Mouse (Mus musculus) hindbrain, embryonic 11.5 days (tissue): Measurements from ENCODE around the gene Fbln2. TPM values are rescaled to one million over a fixed set of nuclear protein-coding genes. Genes with fewer than 3 reads are reported as not detected.

Source experiments
- ATAC-seq: fragments of 200-750 bp; cut with Nextera tagmentation; 2 replicates; pipeline ENCODE4 v1.8.0; 2017; ENCODE audit warnings: mild to moderate bottlenecking, moderate TSS enrichment, moderate library complexity; ENCODE audit not compliant: low FRiP score
- DNase-seq: peaks from one replicate; pipeline ENCODE4 v3.0.0-alpha.2; 2015; ENCODE audit warnings: low spot score
- H3K27ac ChIP-seq: fragments of 300-500 bp; sonication (generic); 2 replicates; pipeline ENCODE4 v1.5.1; 2014; ENCODE audit warnings: mild to moderate bottlenecking, low read depth, low read length
- H3K27me3 ChIP-seq: fragments of 300-500 bp; sonication (generic); 2 replicates; pipeline ENCODE4 v1.6.1; 2014; ENCODE audit warnings: mild to moderate bottlenecking, low read length, moderate library complexity, mixed read lengths; ENCODE audit not compliant: control insufficient read depth, insufficient read depth
- H3K36me3 ChIP-seq: fragments of 300-500 bp; sonication (generic); 2 replicates; pipeline ENCODE4 v1.6.1; 2014; ENCODE audit warnings: mild to moderate bottlenecking, low read length, moderate library complexity, mixed read lengths; ENCODE audit not compliant: control insufficient read depth, insufficient read depth
- H3K4me1 ChIP-seq: fragments of 300-500 bp; sonication (generic); replicated peaks from 2 replicates; pipeline ENCODE4 v1.6.1; 2014; ENCODE audit warnings: low read length, mixed read lengths; ENCODE audit not compliant: control insufficient read depth, insufficient read depth
- H3K4me2 ChIP-seq: fragments of 300-500 bp; sonication (generic); replicated peaks from 2 replicates; pipeline ENCODE4 v1.6.1; 2014; ENCODE audit warnings: mild to moderate bottlenecking, low read depth, low read length
- H3K4me3 ChIP-seq: fragments of 300-500 bp; sonication (generic); 2 replicates; pipeline ENCODE4 v1.5.1; 2014; ENCODE audit warnings: low read depth, low read length
- H3K9ac ChIP-seq: fragments of 300-500 bp; sonication (generic); 2 replicates; pipeline ENCODE4 v1.6.1; 2014; ENCODE audit warnings: low read depth, low read length
- H3K9me3 ChIP-seq: fragments of 300-500 bp; sonication (generic); 2 replicates; pipeline ENCODE4 v1.6.1; 2016; ENCODE audit warnings: low read length; ENCODE audit not compliant: control insufficient read depth
- WGBS: fragments of 180-500 bp; shearing (Covaris S2); extraction: QIAGEN DNeasy Blood & Tissue Kit; methylation state at CpG from one replicate; pipeline ENCODE4 v1.1.7; 2014; 5-methylcytosine and 5-hydroxymethylcytosine counted together
- polyA plus RNA-seq: library from polyadenylated mRNA; unstranded; fragments of >200 nt; fragmentation: Nextera tagmentation; extraction: Ambion mirVana; gene quantifications from 2 replicates; pipeline ENCODE4 v1.2.1, GENCODE M21; 2014

The Fbln2 gene
- polyA plus RNA-seq, 1 experiment from 2014 or later: 36.5 TPM

- ATAC-seq: no peak
- Histone ChIP-seq H3K9me3 (no peaks in the 10 kb centered on the region), H3K36me3 (no peaks in the 10 kb centered on the region), H3K4me1 (peaks cover 3% of the 10 kb centered on the region; the same call in 1 of the 2 replicates), H3K27ac (no peak overlapping the region), H3K9ac (no peak overlapping the region), H3K4me3 (no peak overlapping the region), H3K4me2 (no peak overlapping the region), H3K27me3 (no peaks in the 10 kb centered on the region)
- DNase-seq: no peak
Measured at GRCm38 (mm10) chr6:91240964-91241363, 28.7 kb downstream of the Fbln2 start.

- no peak for DNase-seq
- peaks cover 3% of the 10 kb centered on the region; the same call in 1 of the 2 replicates for H3K4me1 ChIP-seq
- no peak for ATAC-seq
Measured at GRCm38 (mm10) chr6:91243395-91243794, 31.1 kb downstream of the Fbln2 start.

DNA sequence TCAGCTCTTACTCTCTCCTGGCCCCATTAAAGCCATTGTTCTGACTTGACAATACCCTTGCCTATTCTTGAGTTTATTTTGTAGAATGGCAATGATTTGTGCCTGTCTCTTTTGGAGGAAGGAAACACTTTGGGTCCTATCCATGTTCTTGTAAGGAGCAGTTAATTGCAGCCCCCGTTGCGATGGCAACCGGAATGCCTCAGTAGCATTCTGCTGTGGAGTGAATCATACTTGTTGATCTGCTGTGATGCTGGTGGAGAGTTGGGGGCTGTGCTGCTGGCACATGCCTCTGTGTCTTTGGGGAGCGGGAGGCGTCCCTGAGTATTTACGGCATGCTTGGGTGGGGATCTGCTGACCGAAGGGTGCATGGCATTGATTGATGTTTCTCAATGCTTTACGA is 32.1 kb downstream of the Fbln2 start:
- Histone ChIP-seq H3K9ac (no peak overlapping the region), H3K9me3 (no peaks in the 10 kb centered on the region), H3K4me3 (no peak overlapping the region), H3K4me2 (no peak overlapping the region), H3K4me1 (peaks cover 3% of the 10 kb centered on the region; the same call in 1 of the 2 replicates), H3K36me3 (no peaks in the 10 kb centered on the region), H3K27me3 (no peaks in the 10 kb centered on the region), H3K27ac (no peak overlapping the region)
- no peak for DNase-seq
- 66% methylated on average over 8 of the region's 8 CpGs for WGBS
- no peak for ATAC-seq

More at GRCm38 (mm10) chr6:91243395-91243794, 31.1 kb downstream of the Fbln2 start:
- H3K36me3 ChIP-seq: no peaks in the 10 kb centered on the region
- no peak overlapping the region for H3K9ac ChIP-seq
- no peaks in the 10 kb centered on the region for H3K9me3 ChIP-seq
- H3K27me3 ChIP-seq: no peaks in the 10 kb centered on the region
- no peak overlapping the region for H3K4me2 ChIP-seq
- 92% methylated on average over 6 of the region's 6 CpGs for WGBS
- no peak overlapping the region for H3K27ac ChIP-seq
- H3K4me3 ChIP-seq: no peak overlapping the region

- H3K9me3 ChIP-seq: no peaks in the 10 kb centered on the region
- H3K27me3 ChIP-seq: no peaks in the 10 kb centered on the region
- peaks cover 3% of the 10 kb centered on the region; the same call in 1 of the 2 replicates for H3K4me1 ChIP-seq
- no peak overlapping the region for H3K27ac ChIP-seq
- H3K9ac ChIP-seq: peak overlapping the region; percentile 12; the same call in 1 of the 2 replicates
- 9% methylated on average over 6 of the region's 6 CpGs for WGBS
- no peak overlapping the region for H3K4me2 ChIP-seq
- peak; percentile 19 for DNase-seq
- no peak for ATAC-seq
- no peaks in the 10 kb centered on the region for H3K36me3 ChIP-seq
- no peak overlapping the region for H3K4me3 ChIP-seq
Measured at GRCm38 (mm10) chr6:91245331-91245730, 33.1 kb downstream of the Fbln2 start.

GRCm38 (mm10) chr6:91247343-91247742 is 35.1 kb downstream of the Fbln2 start:
- DNase-seq: no peak
- Histone ChIP-seq H3K9me3 (no peaks in the 10 kb centered on the region), H3K4me1 (peaks cover 3% of the 10 kb centered on the region; the same call in 1 of the 2 replicates), H3K9ac (no peak overlapping the region), H3K27me3 (no peaks in the 10 kb centered on the region), H3K27ac (no peak overlapping the region), H3K4me3 (no peak overlapping the region), H3K36me3 (no peaks in the 10 kb centered on the region), H3K4me2 (no peak overlapping the region)
- WGBS: 93% methylated on average over 1 of the region's 1 CpGs
- no peak for ATAC-seq

DNA sequence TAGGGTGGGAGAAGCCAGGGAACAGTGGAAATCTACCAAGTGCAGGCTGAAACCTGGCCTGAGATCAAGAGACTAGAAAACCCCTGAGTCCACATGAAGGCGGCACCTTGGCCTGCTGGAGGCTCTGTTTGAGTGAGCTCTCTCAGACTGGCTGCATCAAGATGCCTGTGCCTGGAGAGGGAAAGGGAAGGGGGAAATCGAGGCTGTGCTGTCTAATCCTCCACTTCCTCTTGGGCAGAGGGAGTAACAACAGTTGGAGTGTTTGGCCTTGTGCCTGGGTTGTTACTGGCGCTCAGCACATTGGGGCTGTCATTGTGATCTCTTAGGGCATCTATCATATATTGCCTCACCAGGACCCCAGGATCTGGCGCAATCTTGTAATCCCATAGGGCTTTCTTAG is 36.4 kb downstream of the Fbln2 start:
- Histone ChIP-seq H3K9me3 (no peaks in the 10 kb centered on the region), H3K36me3 (no peaks in the 10 kb centered on the region), H3K4me3 (no peak overlapping the region), H3K27me3 (no peaks in the 10 kb centered on the region), H3K27ac (no peak overlapping the region), H3K4me2 (no peak overlapping the region), H3K9ac (no peak overlapping the region), H3K4me1 (peaks cover 3% of the 10 kb centered on the region; the same call in 1 of the 2 replicates)
- ATAC-seq (no peak), DNase-seq (no peak)
- WGBS: 90% methylated on average over 4 of the region's 4 CpGs

GRCm38 (mm10) chr6:91249797-91250196 is 37.5 kb downstream of the Fbln2 start:
- 90% methylated on average over 1 of the region's 1 CpGs for WGBS
- Histone ChIP-seq H3K4me2 (no peak overlapping the region), H3K4me1 (peaks cover 3% of the 10 kb centered on the region; the same call in 1 of the 2 replicates), H3K27me3 (no peaks in the 10 kb centered on the region), H3K9ac (no peak overlapping the region), H3K9me3 (no peaks in the 10 kb centered on the region), H3K36me3 (no peaks in the 10 kb centered on the region), H3K27ac (no peak overlapping the region), H3K4me3 (no peak overlapping the region)
- no peak for ATAC-seq
- no peak for DNase-seq

DNA sequence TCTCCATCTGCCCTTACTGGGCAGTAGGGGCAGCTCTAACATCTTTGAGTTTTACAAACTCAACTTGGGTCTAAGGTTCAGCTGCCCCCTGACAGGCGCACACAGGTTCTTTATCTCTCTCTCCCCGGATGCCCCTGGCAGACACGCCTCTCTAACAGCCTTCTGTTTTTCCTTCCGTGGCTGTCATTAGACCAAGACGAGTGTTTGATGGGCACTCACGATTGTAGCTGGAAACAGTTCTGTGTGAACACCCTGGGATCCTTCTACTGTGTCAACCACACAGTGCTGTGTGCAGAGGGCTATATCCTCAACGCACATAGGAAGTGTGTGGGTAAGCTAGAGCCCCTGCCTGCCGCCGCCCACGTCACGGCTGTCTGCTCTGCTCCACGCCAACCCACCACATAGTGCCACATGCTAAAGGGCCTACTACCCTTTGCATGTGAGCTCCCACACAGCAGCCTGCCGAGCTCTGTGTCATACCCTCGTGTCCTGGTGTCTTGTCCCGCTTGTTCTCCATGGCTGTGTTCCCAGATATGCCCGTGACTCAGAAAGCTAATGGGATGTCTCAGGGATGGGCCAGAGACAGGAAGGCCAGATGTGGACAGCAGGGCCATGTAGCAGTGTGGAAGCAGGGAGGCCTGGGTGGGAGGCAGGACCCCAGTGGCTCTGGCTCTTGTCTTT is 47.3 kb downstream of the Fbln2 start:
- 0 out of 2 replicates have a peak, but pooled peaks cover 3% of the 10 kb centered on the region for H3K4me1 ChIP-seq
- H3K4me3 ChIP-seq: no peak overlapping the region
- WGBS: 85% methylated on average over 16 of the region's 16 CpGs
- no peak overlapping the region for H3K4me2 ChIP-seq
- no peaks in the 10 kb centered on the region for H3K9me3 ChIP-seq
- H3K27me3 ChIP-seq: no peaks in the 10 kb centered on the region
- DNase-seq (no peak), ATAC-seq (no peak)
- H3K27ac ChIP-seq: no peak overlapping the region
- H3K36me3 ChIP-seq: no peaks in the 10 kb centered on the region
- no peak overlapping the region for H3K9ac ChIP-seq

DNA sequence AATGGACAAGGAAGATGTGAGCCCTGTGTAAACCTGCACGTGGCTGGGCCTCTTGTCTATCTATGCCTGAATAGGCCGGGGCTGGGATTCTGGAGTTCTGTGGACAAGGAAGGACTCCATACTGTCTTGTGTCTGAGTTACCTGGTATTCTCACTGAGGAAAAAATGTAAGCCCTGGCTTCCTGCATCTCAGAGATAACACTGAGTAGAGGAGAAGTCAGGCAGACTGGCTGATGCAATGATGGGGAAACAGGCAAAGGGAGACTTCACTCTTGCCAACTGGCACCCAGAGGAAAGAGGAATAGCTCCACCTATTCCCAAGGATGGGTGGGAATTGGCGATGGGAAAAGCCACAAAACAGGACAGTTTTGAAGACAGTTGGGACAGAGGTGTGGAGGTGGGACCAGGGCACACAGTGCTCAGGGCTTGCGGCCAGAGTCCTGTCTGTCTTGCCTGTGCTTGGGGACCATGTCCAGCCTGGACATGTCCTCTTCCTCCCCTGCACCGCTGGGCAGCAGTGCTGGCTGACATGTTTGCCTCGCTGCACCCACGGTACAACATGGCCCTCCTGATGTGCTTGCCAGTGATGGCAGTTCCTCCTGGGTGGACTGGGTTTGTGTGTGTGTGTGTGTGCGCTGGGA is 48.2 kb downstream of the Fbln2 start:
- 78% methylated on average over 8 of the region's 8 CpGs for WGBS
- H3K27ac ChIP-seq: no peak overlapping the region
- no peaks in the 10 kb centered on the region for H3K9me3 ChIP-seq
- H3K9ac ChIP-seq: no peak overlapping the region
- no peak overlapping the region for H3K4me3 ChIP-seq
- ATAC-seq: no peak
- DNase-seq: no peak
- no peak overlapping the region for H3K4me2 ChIP-seq
- no peaks in the 10 kb centered on the region for H3K36me3 ChIP-seq
- no peaks in the 10 kb centered on the region for H3K27me3 ChIP-seq
- H3K4me1 ChIP-seq: 0 out of 2 replicates have a peak, but pooled peaks cover 3% of the 10 kb centered on the region
